Mouse (Mus musculus): ENCODE results near the gene Oprd1. TPM values are rescaled to one million over a fixed set of nuclear protein-coding genes. Genes with fewer than 3 reads are reported as not detected.
A peak's percentile ranks its signal among the peaks of the same experiment; 100 is the strongest.

Gene Oprd1
- polyA plus RNA-seq, 1 experiment from 2014 or later: 0.02 TPM

DNA sequence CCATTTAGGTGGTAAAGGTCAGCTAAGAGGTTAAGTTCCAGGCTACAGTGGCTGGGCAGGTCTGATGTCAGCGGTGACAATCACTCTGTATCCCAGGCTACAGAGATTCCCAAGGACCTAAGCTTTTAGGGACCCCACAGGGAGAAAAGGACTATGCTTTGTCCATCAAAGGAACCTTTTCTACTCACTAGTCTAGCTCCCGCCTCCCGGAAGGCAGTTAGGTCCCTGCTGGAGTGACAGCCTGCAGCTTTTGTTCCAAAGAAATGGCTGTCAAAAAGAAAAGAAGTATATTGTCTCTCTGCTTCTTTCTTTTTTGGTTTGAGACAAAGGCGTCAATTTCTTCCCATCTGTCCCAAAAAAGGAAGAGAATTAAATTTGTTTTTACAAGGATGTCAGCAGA lies 33.1 kb downstream of the Oprd1 start:
- no peaks in the 10 kb centered on the region for H3K4me1 ChIP-seq (ENCODE audit: control insufficient read depth, low read depth, low read length)
- ATAC-seq (ENCODE audit: low read depth): no peak
- 65% methylated on average over 4 of the region's 4 CpGs for WGBS (ENCODE audit: insufficient replicate concordance)
- no peak overlapping the region for H3K4me3 ChIP-seq (ENCODE audit: low read depth, low read length)
- peaks cover 18% of the 10 kb centered on the region for H3K27me3 ChIP-seq (ENCODE audit: control insufficient read depth, insufficient read depth, low read depth, low read length)
- no peak overlapping the region for H3K4me2 ChIP-seq (ENCODE audit: low read depth, low read length)
- H3K27ac ChIP-seq (ENCODE audit: low read length): no peak overlapping the region
- no peaks in the 10 kb centered on the region for H3K9me3 ChIP-seq (replicated peaks; ENCODE audit: control insufficient read depth, low read length)
- H3K36me3 ChIP-seq (ENCODE audit: control insufficient read depth, insufficient read depth): no peaks in the 10 kb centered on the region
- H3K9ac ChIP-seq (ENCODE audit: low read depth, low read length): no peak overlapping the region

DNA sequence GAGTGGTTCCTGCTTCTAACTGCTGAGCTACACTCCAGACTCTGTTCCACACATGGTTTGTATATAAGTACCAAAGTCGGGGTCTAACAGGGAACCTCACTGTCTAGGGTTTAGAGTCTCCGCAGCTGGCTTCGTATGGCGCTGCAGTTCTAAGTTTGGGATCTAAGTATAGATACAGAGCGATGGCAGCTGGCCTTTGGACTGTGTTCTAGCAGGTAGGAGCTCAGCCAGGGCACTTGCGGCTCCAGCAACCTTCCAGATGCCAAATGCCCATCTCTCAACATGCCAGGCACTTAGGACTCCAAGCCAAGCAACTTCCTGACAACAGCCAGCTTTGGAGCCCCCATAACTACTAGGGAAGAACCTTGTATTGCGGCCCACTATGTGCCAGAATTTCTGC lies 36.1 kb downstream of the Oprd1 start:
- WGBS (ENCODE audit: insufficient replicate concordance): 69% methylated on average over 7 of the region's 7 CpGs
- no peak overlapping the region for H3K4me2 ChIP-seq (ENCODE audit: low read depth, low read length)
- no peaks in the 10 kb centered on the region for H3K4me1 ChIP-seq (ENCODE audit: control insufficient read depth, low read depth, low read length)
- H3K36me3 ChIP-seq (ENCODE audit: control insufficient read depth, insufficient read depth): no peaks in the 10 kb centered on the region
- H3K27me3 ChIP-seq (ENCODE audit: control insufficient read depth, insufficient read depth, low read depth, low read length): peaks cover 6% of the 10 kb centered on the region
- no peak overlapping the region for H3K4me3 ChIP-seq (ENCODE audit: low read depth, low read length)
- H3K9me3 ChIP-seq (replicated peaks; ENCODE audit: control insufficient read depth, low read length): no peaks in the 10 kb centered on the region
- ATAC-seq (ENCODE audit: low read depth): no peak
- no peak overlapping the region for H3K9ac ChIP-seq (ENCODE audit: low read depth, low read length)
- H3K27ac ChIP-seq (ENCODE audit: low read length): no peak overlapping the region

- ATAC-seq (ENCODE audit: low read depth): no peak
- WGBS (ENCODE audit: insufficient replicate concordance): 32% methylated on average over 3 of the region's 3 CpGs
Observed at GRCm38 (mm10) chr4:132101152-132101551, 43.1 kb downstream of the Oprd1 start.

GRCm38 (mm10) chr4:132099548-132099947 lies 44.7 kb downstream of the Oprd1 start:
- Histone ChIP-seq H3K36me3 (ENCODE audit: control insufficient read depth, insufficient read depth) (no peaks in the 10 kb centered on the region), H3K9ac (ENCODE audit: low read depth, low read length) (no peak overlapping the region), H3K27me3 (ENCODE audit: control insufficient read depth, insufficient read depth, low read depth, low read length) (no peaks in the 10 kb centered on the region; the same call in 1 of the 2 replicates), H3K4me2 (ENCODE audit: low read depth, low read length) (no peak overlapping the region), H3K4me3 (ENCODE audit: low read depth, low read length) (no peak overlapping the region), H3K9me3 (replicated peaks; ENCODE audit: control insufficient read depth, low read length) (no peaks in the 10 kb centered on the region), H3K27ac (ENCODE audit: low read length) (no peak overlapping the region), H3K4me1 (ENCODE audit: control insufficient read depth, low read depth, low read length) (no peaks in the 10 kb centered on the region)
- WGBS (ENCODE audit: insufficient replicate concordance): 72% methylated on average over 5 of the region's 5 CpGs
- no peak for ATAC-seq (ENCODE audit: low read depth)

More at GRCm38 (mm10) chr4:132101152-132101551, 43.1 kb downstream of the Oprd1 start:
- H3K9ac ChIP-seq (ENCODE audit: low read depth, low read length): no peak overlapping the region
- no peaks in the 10 kb centered on the region for H3K36me3 ChIP-seq (ENCODE audit: control insufficient read depth, insufficient read depth)
- no peak overlapping the region for H3K4me3 ChIP-seq (ENCODE audit: low read depth, low read length)
- no peaks in the 10 kb centered on the region; the same call in 1 of the 2 replicates for H3K27me3 ChIP-seq (ENCODE audit: control insufficient read depth, insufficient read depth, low read depth, low read length)
- H3K4me2 ChIP-seq (ENCODE audit: low read depth, low read length): no peak overlapping the region
- no peaks in the 10 kb centered on the region for H3K9me3 ChIP-seq (replicated peaks; ENCODE audit: control insufficient read depth, low read length)
- H3K27ac ChIP-seq (ENCODE audit: low read length): no peak overlapping the region
- H3K4me1 ChIP-seq (ENCODE audit: control insufficient read depth, low read depth, low read length): no peaks in the 10 kb centered on the region

- no peak overlapping the region for H3K4me3 ChIP-seq (ENCODE audit: low read depth, low read length)
- no peaks in the 10 kb centered on the region for H3K36me3 ChIP-seq (ENCODE audit: control insufficient read depth, insufficient read depth)
- ATAC-seq (ENCODE audit: low read depth): no peak
- no peaks in the 10 kb centered on the region for H3K9me3 ChIP-seq (replicated peaks; ENCODE audit: control insufficient read depth, low read length)
- H3K27me3 ChIP-seq (ENCODE audit: control insufficient read depth, insufficient read depth, low read depth, low read length): no peaks in the 10 kb centered on the region
- no peak overlapping the region for H3K4me2 ChIP-seq (ENCODE audit: low read depth, low read length)
- H3K4me1 ChIP-seq (ENCODE audit: control insufficient read depth, low read depth, low read length): no peaks in the 10 kb centered on the region
- WGBS (ENCODE audit: insufficient replicate concordance): 56% methylated on average over 7 of the region's 7 CpGs
- no peak overlapping the region for H3K27ac ChIP-seq (ENCODE audit: low read length)
- H3K9ac ChIP-seq (ENCODE audit: low read depth, low read length): no peak overlapping the region
Observed at GRCm38 (mm10) chr4:132095043-132095442, 49.2 kb downstream of the Oprd1 start.

DNA sequence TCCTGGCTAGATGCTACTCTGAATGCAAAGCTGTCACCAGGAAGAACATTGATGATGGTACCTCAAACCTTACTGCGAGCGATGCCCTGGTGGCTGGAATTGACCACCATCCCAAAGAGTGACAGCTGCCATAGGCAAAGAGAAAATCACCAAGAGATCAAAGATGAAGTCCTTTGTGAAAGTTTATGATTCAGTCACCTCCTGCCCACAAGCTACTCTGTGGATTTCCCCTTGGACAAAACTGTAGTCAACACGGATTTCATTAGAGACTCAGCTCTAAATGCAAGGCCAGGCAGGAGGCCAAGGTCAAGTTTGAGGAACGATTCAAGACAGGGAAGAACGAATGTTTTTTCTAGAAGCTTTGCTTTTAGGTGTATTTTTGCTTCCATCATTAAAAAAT lies 50.4 kb downstream of the Oprd1 start:
- Histone ChIP-seq H3K4me3 (ENCODE audit: low read depth, low read length) (no peak overlapping the region), H3K27ac (ENCODE audit: low read length) (no peak overlapping the region), H3K9me3 (replicated peaks; ENCODE audit: control insufficient read depth, low read length) (no peaks in the 10 kb centered on the region), H3K36me3 (ENCODE audit: control insufficient read depth, insufficient read depth) (no peaks in the 10 kb centered on the region), H3K27me3 (ENCODE audit: control insufficient read depth, insufficient read depth, low read depth, low read length) (no peaks in the 10 kb centered on the region), H3K4me1 (ENCODE audit: control insufficient read depth, low read depth, low read length) (no peaks in the 10 kb centered on the region), H3K4me2 (ENCODE audit: low read depth, low read length) (no peak overlapping the region), H3K9ac (ENCODE audit: low read depth, low read length) (no peak overlapping the region)
- 69% methylated on average over 5 of the region's 5 CpGs for WGBS (ENCODE audit: insufficient replicate concordance)
- no peak for ATAC-seq (ENCODE audit: low read depth)

- H3K27ac ChIP-seq (ENCODE audit: low read length): no peak overlapping the region
- H3K36me3 ChIP-seq (ENCODE audit: control insufficient read depth, insufficient read depth): no peaks in the 10 kb centered on the region
- H3K9ac ChIP-seq (ENCODE audit: low read depth, low read length): no peak overlapping the region
- no peaks in the 10 kb centered on the region for H3K9me3 ChIP-seq (replicated peaks; ENCODE audit: control insufficient read depth, low read length)
- no peak overlapping the region for H3K4me3 ChIP-seq (ENCODE audit: low read depth, low read length)
- WGBS (ENCODE audit: insufficient replicate concordance): 62% methylated on average over 6 of the region's 6 CpGs
- H3K4me1 ChIP-seq (ENCODE audit: control insufficient read depth, low read depth, low read length): no peaks in the 10 kb centered on the region
- no peak overlapping the region for H3K4me2 ChIP-seq (ENCODE audit: low read depth, low read length)
- H3K27me3 ChIP-seq (ENCODE audit: control insufficient read depth, insufficient read depth, low read depth, low read length): no peaks in the 10 kb centered on the region
- peak; percentile 37; the same call in 1 of the 2 replicates for ATAC-seq (ENCODE audit: low read depth)
Observed at GRCm38 (mm10) chr4:132093136-132093535, 51.1 kb downstream of the Oprd1 start.

DNA sequence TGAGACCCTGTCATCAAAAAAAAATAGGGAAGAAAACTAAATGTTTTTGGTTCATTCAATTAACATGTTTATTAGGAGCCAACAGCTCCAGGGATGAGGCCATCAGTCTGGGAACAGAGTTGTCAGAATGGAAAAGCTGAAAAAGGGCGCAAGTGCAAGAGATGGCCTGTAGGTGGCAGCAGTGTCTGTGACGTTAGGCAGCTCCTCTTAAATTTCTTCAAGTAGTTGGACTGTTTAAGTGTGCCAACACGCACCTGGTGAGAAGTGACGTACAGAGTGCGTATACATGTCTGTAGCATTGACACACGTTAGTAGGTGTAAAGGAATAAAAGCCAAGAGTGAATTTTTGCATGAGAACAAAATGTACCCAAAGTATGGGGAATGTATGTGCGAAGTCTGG lies 55.4 kb downstream of the Oprd1 start:
- H3K36me3 ChIP-seq (ENCODE audit: control insufficient read depth, insufficient read depth): no peaks in the 10 kb centered on the region
- H3K4me1 ChIP-seq (ENCODE audit: control insufficient read depth, low read depth, low read length): no peaks in the 10 kb centered on the region
- ATAC-seq (ENCODE audit: low read depth): no peak
- 16% methylated on average over 7 of the region's 7 CpGs for WGBS (ENCODE audit: insufficient replicate concordance)
- no peak overlapping the region for H3K27ac ChIP-seq (ENCODE audit: low read length)
- H3K4me3 ChIP-seq (ENCODE audit: low read depth, low read length): no peak overlapping the region
- no peaks in the 10 kb centered on the region for H3K9me3 ChIP-seq (replicated peaks; ENCODE audit: control insufficient read depth, low read length)
- H3K4me2 ChIP-seq (ENCODE audit: low read depth, low read length): no peak overlapping the region
- H3K9ac ChIP-seq (ENCODE audit: low read depth, low read length): no peak overlapping the region
- no peaks in the 10 kb centered on the region for H3K27me3 ChIP-seq (ENCODE audit: control insufficient read depth, insufficient read depth, low read depth, low read length)

DNA sequence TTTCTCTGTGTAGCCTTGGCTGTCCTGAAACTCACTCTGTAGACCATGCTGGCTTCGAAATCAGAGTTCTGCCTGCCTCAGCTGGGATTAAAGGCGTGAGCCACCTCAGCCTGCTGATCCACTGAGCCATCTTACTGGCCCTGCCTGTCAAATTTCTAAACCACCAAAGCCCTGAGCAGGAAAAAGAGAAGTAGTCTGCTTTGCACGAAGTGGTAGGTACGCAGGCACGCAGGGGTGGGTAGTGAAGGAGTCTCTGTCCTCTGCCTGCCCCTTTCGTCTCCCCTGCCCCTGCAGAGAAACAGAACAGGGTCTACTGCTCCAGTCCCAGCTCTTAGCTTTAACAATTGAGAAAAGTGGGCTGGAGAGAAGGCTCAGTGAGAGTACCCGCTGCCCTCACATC lies 59.2 kb downstream of the Oprd1 start:
- no peaks in the 10 kb centered on the region for H3K36me3 ChIP-seq (ENCODE audit: control insufficient read depth, insufficient read depth)
- H3K9me3 ChIP-seq (replicated peaks; ENCODE audit: control insufficient read depth, low read length): no peaks in the 10 kb centered on the region
- H3K4me1 ChIP-seq (ENCODE audit: control insufficient read depth, low read depth, low read length): no peaks in the 10 kb centered on the region
- H3K27ac ChIP-seq (ENCODE audit: low read length): no peak overlapping the region
- no peak overlapping the region for H3K9ac ChIP-seq (ENCODE audit: low read depth, low read length)
- H3K4me3 ChIP-seq (ENCODE audit: low read depth, low read length): no peak overlapping the region
- H3K27me3 ChIP-seq (ENCODE audit: control insufficient read depth, insufficient read depth, low read depth, low read length): no peaks in the 10 kb centered on the region
- H3K4me2 ChIP-seq (ENCODE audit: low read depth, low read length): no peak overlapping the region
- ATAC-seq (ENCODE audit: low read depth): no peak
- 47% methylated on average over 7 of the region's 7 CpGs for WGBS (ENCODE audit: insufficient replicate concordance)
